Mouse (Mus musculus): ENCODE results near the gene Cux1. TPM values are rescaled to one million over a fixed set of nuclear protein-coding genes. Genes with fewer than 3 reads are reported as not detected.
A peak's percentile ranks its signal among the peaks of the same experiment; 100 is the strongest.

Cux1 gene
- polyA plus RNA-seq, 1 experiment: 24.7 TPM

DNA sequence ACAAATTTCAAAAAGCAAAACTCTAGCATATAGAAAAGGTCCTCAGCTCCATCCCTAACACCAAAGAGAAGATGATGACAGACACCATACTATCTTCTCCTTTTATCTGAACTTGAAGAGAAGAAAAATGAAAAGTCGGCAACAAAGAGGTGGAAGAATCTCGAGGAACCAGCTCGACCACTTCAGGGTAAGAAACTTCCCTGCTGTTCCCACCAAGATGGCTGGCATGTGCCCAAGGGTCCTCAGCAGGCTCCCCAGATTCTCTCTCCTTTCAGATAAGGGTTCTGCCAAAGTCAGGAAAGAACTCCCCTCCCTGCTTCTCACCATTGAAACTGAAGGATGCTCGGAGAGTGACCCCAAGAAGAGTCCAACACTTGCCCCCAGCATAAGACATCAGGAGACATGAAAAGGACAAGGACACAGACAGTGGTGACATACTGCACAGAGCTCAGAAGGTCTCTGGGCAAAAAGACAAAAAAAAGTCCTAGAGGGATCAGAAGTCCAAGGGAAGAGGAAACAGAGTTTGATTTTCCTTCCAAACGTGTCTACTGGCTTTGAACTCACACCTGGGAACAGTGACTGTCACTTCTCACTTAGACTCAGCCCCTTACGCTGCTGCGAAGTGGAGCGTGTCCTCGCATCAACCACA lies 41.3 kb downstream of the Cux1 start:
- H3K27me3 ChIP-seq (ENCODE audit: control insufficient read depth, insufficient read depth, low read length): no peaks in the 10 kb centered on the region
- no peak overlapping the region for H3K4me3 ChIP-seq (ENCODE audit: extremely low read depth, insufficient read depth, insufficient read length)
- 79% methylated on average over 9 of the region's 9 CpGs for WGBS
- no peaks in the 10 kb centered on the region for H3K36me3 ChIP-seq (ENCODE audit: control insufficient read depth, insufficient read depth, low read length)
- peaks cover 6% of the 10 kb centered on the region for H3K4me1 ChIP-seq (ENCODE audit: control insufficient read depth, insufficient read depth, insufficient read length)
- H3K27ac ChIP-seq (ENCODE audit: insufficient read depth, low read length): no peak overlapping the region
- TF ChIP-seq POLR2A (IDR thresholded peaks at IDR 0.05; ENCODE audit: low read depth, low read length) (no peak), CTCF (IDR thresholded peaks at IDR 0.05; ENCODE audit: extremely low read depth, insufficient read depth, insufficient read length, insufficient replicate concordance) (no peak)
- DNase-seq (ENCODE audit: low read depth in 1 of 2, low spot score in 2 of 2): no peak

- DNase-seq (ENCODE audit: low read depth in 1 of 2, low spot score in 2 of 2): no peak
- H3K36me3 ChIP-seq (ENCODE audit: control insufficient read depth, insufficient read depth, low read length): no peaks in the 10 kb centered on the region
- no peak overlapping the region for H3K4me3 ChIP-seq (ENCODE audit: extremely low read depth, insufficient read depth, insufficient read length)
- 57% methylated on average over 3 of the region's 3 CpGs for WGBS
- H3K4me1 ChIP-seq (ENCODE audit: control insufficient read depth, insufficient read depth, insufficient read length): peaks cover 14% of the 10 kb centered on the region
- H3K27me3 ChIP-seq (ENCODE audit: control insufficient read depth, insufficient read depth, low read length): no peaks in the 10 kb centered on the region
- TF ChIP-seq CTCF (IDR thresholded peaks at IDR 0.05; ENCODE audit: extremely low read depth, insufficient read depth, insufficient read length, insufficient replicate concordance) (no peak), POLR2A (IDR thresholded peaks at IDR 0.05; ENCODE audit: low read depth, low read length) (no peak)
- peak overlapping the region; percentile 57 for H3K27ac ChIP-seq (ENCODE audit: insufficient read depth, low read length)
Measured at GRCm38 (mm10) chr5:136522843-136523463, 44.3 kb downstream of the Cux1 start.

DNA sequence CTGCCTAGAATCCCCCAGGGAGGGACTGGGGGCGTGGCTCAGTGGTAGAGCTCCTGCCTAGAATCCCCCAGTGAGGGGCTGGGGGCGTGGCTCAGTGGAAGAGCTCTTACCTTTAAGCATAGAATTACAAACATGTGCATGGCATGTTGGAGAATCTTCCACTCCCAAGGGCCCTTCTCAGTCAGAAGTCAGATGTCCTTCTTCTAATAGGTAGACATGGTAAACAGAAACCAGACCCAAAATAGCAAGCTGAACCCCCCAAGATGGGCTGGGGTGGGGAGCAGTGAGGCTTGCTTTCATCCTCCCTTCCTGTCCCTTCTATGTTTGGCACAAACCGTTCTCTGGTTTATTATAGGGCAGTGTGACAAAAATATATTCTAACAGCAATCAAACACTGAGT lies 45.6 kb downstream of the Cux1 start:
- no peak overlapping the region for H3K4me3 ChIP-seq (ENCODE audit: extremely low read depth, insufficient read depth, insufficient read length)

DNA sequence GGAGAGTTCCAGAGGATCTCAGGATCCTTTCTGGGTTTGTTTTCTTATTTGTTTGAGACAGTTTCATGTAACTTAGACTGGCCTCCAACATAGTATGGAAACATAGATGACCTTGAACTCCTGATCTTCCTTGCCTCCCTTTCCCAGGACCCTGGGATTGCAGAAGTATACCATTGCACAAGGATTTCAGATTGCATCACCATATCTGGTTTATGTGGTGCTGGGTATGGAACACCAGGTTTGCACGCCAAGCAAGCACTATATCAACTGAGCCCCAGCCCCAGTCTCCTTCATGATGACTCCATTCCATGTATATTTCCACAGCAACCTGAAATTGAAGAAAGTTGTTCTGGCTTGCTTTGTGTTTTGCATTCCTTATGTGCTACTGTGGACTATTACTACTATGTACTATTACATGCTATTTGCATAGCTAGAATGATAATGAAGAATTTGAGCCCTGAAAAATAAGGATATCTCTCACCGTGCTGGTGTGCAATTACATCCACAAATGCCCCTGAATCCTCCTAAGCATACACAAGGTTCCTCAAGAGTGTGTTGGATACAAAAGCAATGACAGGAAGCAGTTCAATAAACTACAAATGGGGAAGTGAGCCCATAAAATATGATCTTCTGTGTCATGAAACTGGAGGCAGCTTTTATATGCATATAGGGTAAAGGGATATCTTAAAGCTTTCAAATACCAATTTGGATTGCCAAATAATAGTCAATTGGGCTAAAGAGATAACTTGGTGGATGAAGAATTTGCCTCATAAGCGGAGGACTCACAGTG lies 48.4 kb downstream of the Cux1 start:
- H3K4me3 ChIP-seq (ENCODE audit: extremely low read depth, insufficient read depth, insufficient read length): no peak overlapping the region
- 73% methylated on average over 3 of the region's 3 CpGs for WGBS
- no peak for DNase-seq (ENCODE audit: low read depth in 1 of 2, low spot score in 2 of 2)
- TF ChIP-seq POLR2A (IDR thresholded peaks at IDR 0.05; ENCODE audit: low read depth, low read length): no peak
- no peak for TF ChIP-seq CTCF (IDR thresholded peaks at IDR 0.05; ENCODE audit: extremely low read depth, insufficient read depth, insufficient read length, insufficient replicate concordance)
- H3K27ac ChIP-seq (ENCODE audit: insufficient read depth, low read length): no peak overlapping the region
- no peaks in the 10 kb centered on the region for H3K36me3 ChIP-seq (ENCODE audit: control insufficient read depth, insufficient read depth, low read length)
- H3K27me3 ChIP-seq (ENCODE audit: control insufficient read depth, insufficient read depth, low read length): no peaks in the 10 kb centered on the region
- peaks cover 17% of the 10 kb centered on the region for H3K4me1 ChIP-seq (ENCODE audit: control insufficient read depth, insufficient read depth, insufficient read length)

More for the DNA sequence above, 45.6 kb downstream of the Cux1 start:
- H3K27me3 ChIP-seq (ENCODE audit: control insufficient read depth, insufficient read depth, low read length): no peaks in the 10 kb centered on the region
- no peaks in the 10 kb centered on the region for H3K36me3 ChIP-seq (ENCODE audit: control insufficient read depth, insufficient read depth, low read length)
- H3K4me1 ChIP-seq (ENCODE audit: control insufficient read depth, insufficient read depth, insufficient read length): peaks cover 14% of the 10 kb centered on the region
- WGBS: 25% methylated on average over 3 of the region's 3 CpGs
- TF ChIP-seq POLR2A (IDR thresholded peaks at IDR 0.05; ENCODE audit: low read depth, low read length) (no peak), CTCF (IDR thresholded peaks at IDR 0.05; ENCODE audit: extremely low read depth, insufficient read depth, insufficient read length, insufficient replicate concordance) (no peak)
- DNase-seq (ENCODE audit: low read depth in 1 of 2, low spot score in 2 of 2): no peak
- peak overlapping the region; percentile 58 for H3K27ac ChIP-seq (ENCODE audit: insufficient read depth, low read length)

DNA sequence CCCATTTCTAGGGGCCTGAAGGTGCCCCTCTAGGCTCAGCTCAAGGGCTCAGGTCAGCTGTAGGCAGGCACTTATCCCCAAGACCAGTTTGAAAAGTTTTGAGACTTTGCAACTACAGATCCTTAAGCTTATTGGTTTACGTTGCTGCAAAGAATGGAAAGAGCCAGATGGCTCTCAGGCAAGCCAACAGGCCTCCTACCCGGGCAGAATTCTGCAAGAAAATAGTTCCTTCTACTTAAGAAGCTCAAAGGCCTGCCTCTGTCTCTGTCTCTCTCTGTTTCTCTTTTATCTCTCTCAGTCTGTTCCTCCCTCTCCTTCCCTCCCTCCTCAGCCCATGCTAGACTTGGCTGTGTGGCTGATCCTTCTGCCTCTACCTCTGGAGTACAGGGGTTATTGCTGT lies 49.8 kb downstream of the Cux1 start:
- Histone ChIP-seq H3K4me1 (ENCODE audit: control insufficient read depth, insufficient read depth, insufficient read length) (peaks cover 12% of the 10 kb centered on the region), H3K4me3 (ENCODE audit: extremely low read depth, insufficient read depth, insufficient read length) (no peak overlapping the region), H3K27ac (ENCODE audit: insufficient read depth, low read length) (no peak overlapping the region), H3K36me3 (ENCODE audit: control insufficient read depth, insufficient read depth, low read length) (no peaks in the 10 kb centered on the region), H3K27me3 (ENCODE audit: control insufficient read depth, insufficient read depth, low read length) (no peaks in the 10 kb centered on the region)
- no peak for TF ChIP-seq POLR2A (IDR thresholded peaks at IDR 0.05; ENCODE audit: low read depth, low read length)
- no peak for DNase-seq (ENCODE audit: low read depth in 1 of 2, low spot score in 2 of 2)
- WGBS: 77% methylated on average over 2 of the region's 2 CpGs

GRCm38 (mm10) chr5:136516593-136516992 lies 50.7 kb downstream of the Cux1 start:
- peaks cover 15% of the 10 kb centered on the region for H3K4me1 ChIP-seq (ENCODE audit: control insufficient read depth, insufficient read depth, insufficient read length)
- H3K27me3 ChIP-seq (ENCODE audit: control insufficient read depth, insufficient read depth, low read length): no peaks in the 10 kb centered on the region
- no peak overlapping the region for H3K4me3 ChIP-seq (ENCODE audit: extremely low read depth, insufficient read depth, insufficient read length)
- no peak for TF ChIP-seq CTCF (IDR thresholded peaks at IDR 0.05; ENCODE audit: extremely low read depth, insufficient read depth, insufficient read length, insufficient replicate concordance)
- TF ChIP-seq POLR2A (IDR thresholded peaks at IDR 0.05; ENCODE audit: low read depth, low read length): no peak
- H3K36me3 ChIP-seq (ENCODE audit: control insufficient read depth, insufficient read depth, low read length): no peaks in the 10 kb centered on the region
- WGBS: 92% methylated on average over 3 of the region's 3 CpGs
- no peak for DNase-seq (ENCODE audit: low read depth in 1 of 2, low spot score in 2 of 2)
- H3K27ac ChIP-seq (ENCODE audit: insufficient read depth, low read length): no peak overlapping the region
